Mouse (Mus musculus) ES-E14 (cell line): ENCODE measurements around the gene Cep290. TPM values are rescaled to one million over a fixed set of nuclear protein-coding genes. Genes with fewer than 3 reads are reported as not detected.
A peak's percentile ranks its signal among the peaks of the same experiment; 100 is the strongest.

Source experiments
- DNase-seq: peaks from one replicate; pipeline ENCODE4 v3.0.0-alpha.2; 2013; ENCODE audit warnings: low read depth, low spot score
- H3K27ac ChIP-seq: 2 replicates; pipeline ENCODE4 v1.5.1; 2012; ENCODE audit warnings: low read depth, mild to moderate bottlenecking, low read length, moderate library complexity, mixed read lengths; ENCODE audit not compliant: poor library complexity, insufficient read depth, severe bottlenecking
- H3K36me3 ChIP-seq: 2 replicates; pipeline ENCODE4 v1.6.1; 2012; ENCODE audit warnings: mild to moderate bottlenecking, low read length, moderate library complexity, mixed read lengths; ENCODE audit not compliant: control insufficient read depth, poor library complexity, insufficient read depth, severe bottlenecking
- H3K4me1 ChIP-seq, 2 experiments: fragments of 150-350 bp in 1 of 2; sonication (generic) in 1 of 2; 2 replicates each; pipeline ENCODE4 v1.6.1; 2012; ENCODE audit warnings: low read length in 2 of 2, mild to moderate bottlenecking in 1 of 2, mixed read lengths in 1 of 2; ENCODE audit not compliant: control insufficient read depth in 2 of 2, insufficient read depth in 2 of 2, poor library complexity in 1 of 2
- H3K4me3 ChIP-seq, 2 experiments: fragments of 150-350 bp in 1 of 2; sonication (generic) in 1 of 2; 2 replicates each; pipeline ENCODE4 v1.5.1; 2012; ENCODE audit warnings: low read length in 2 of 2, low read depth in 1 of 2, mild to moderate bottlenecking in 1 of 2, mixed read lengths in 1 of 2; ENCODE audit not compliant: insufficient read depth in 1 of 2, poor library complexity in 1 of 2, severe bottlenecking in 1 of 2
- H3K9ac ChIP-seq: 2 replicates; pipeline ENCODE4 v1.6.1; 2012; ENCODE audit warnings: low read depth, mild to moderate bottlenecking, low read length, mixed read lengths; ENCODE audit not compliant: poor library complexity, insufficient read depth, severe bottlenecking
- H3K9me3 ChIP-seq: fragments of 150-350 bp; sonication (generic); 2 replicates; pipeline ENCODE4 v1.6.1; 2012; ENCODE audit warnings: low read depth, mild to moderate bottlenecking, low read length; ENCODE audit not compliant: control insufficient read depth, insufficient read depth
- CHD2 ChIP-seq: IDR thresholded peaks from 2 replicates; pipeline ENCODE4 v1.6.1; 2014; ENCODE audit warnings: mild to moderate bottlenecking, low read depth, low read length, inconsistent platforms
- HCFC1 ChIP-seq: IDR thresholded peaks from 2 replicates; pipeline ENCODE4 v1.6.1; 2012; ENCODE audit warnings: low read length, inconsistent platforms, borderline replicate concordance; ENCODE audit not compliant: insufficient read depth
- MAFK ChIP-seq: IDR thresholded peaks from 2 replicates; pipeline ENCODE4 v1.6.1; 2014; ENCODE audit warnings: mild to moderate bottlenecking, low read depth, low read length, inconsistent platforms; ENCODE audit not compliant: insufficient read depth
- ZC3H11A ChIP-seq: IDR thresholded peaks from 2 replicates; pipeline ENCODE4 v1.6.1; 2012; ENCODE audit warnings: low read depth, mild to moderate bottlenecking, inconsistent platforms, low read length, borderline replicate concordance
- ZNF384 ChIP-seq: IDR thresholded peaks from 2 replicates; pipeline ENCODE4 v1.6.1; 2012; ENCODE audit warnings: low read depth, low read length, inconsistent platforms
- in situ Hi-C, 2 experiments: fragments of 600-800 bp; cut with MboI; formaldehyde crosslinking; loops; one replicate each; pipeline ENCODE4 v1.15.1; 2025; ENCODE audit warnings: low sequenced_read_pairs in 2 of 2, inconsistent platforms in 1 of 2; ENCODE audit not compliant: unreplicated experiment in 2 of 2
- total RNA-seq: library from RNA; depleted of rRNA; stranded (reverse); fragments of 300-350 nt; gene quantifications from 2 replicates; pipeline ENCODE4 v1.2.3, GENCODE M21; 2012

Cep290 gene
- total RNA-seq, 1 experiment = 12.5 TPM

DNA sequence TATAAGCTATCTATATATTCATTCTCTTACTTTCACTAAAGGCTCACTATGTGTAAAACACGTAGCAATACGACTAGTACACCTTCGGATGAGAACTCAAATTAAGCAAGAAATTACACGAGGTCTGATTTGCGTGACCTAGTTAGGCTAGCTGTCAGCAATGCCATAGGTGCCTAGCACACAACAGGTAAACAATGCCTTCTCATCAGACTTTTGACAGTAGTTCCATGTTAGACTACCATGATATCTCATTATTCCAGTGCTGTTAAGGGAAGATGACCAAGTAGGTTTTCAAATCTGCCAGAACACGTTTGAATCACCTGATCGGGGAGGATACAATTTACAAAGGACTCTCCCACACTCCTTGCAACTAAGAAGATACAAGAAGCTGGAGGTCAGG is 101.2 kb downstream of the Cep290 start:
- Histone ChIP-seq H3K9me3 (peaks cover 9% of the 10 kb centered on the region), H3K4me3 (peak overlapping the region; percentile 79 to 86), H3K9ac (peak overlapping the region; percentile 73), H3K36me3 (peaks cover 10% of the 10 kb centered on the region), H3K4me1 (0 out of 4 replicates have a peak, but pooled peaks cover 0 to 1% of the 10 kb centered on the region in 2 experiments), H3K27ac (no peak overlapping the region)
- DNase-seq = no peak
- no peak for TF ChIP-seq HCFC1
- no peak for TF ChIP-seq ZNF384
- no peak for TF ChIP-seq MAFK
- TF ChIP-seq ZC3H11A = no peak
- in situ Hi-C loops = no loop called here

- in situ Hi-C loops = no loop called here
- TF ChIP-seq HCFC1 (peak; percentile 89), ZNF384 (no peak), ZC3H11A (no peak)
- peaks cover 9% of the 10 kb centered on the region for H3K9me3 ChIP-seq
- no peak overlapping the region for H3K27ac ChIP-seq
- peaks cover 10% of the 10 kb centered on the region for H3K36me3 ChIP-seq
- H3K4me3 ChIP-seq = peak overlapping the region; percentile 79 to 86
- 0 out of 4 replicates have a peak, but pooled peaks cover 0 to 1% of the 10 kb centered on the region in 2 experiments for H3K4me1 ChIP-seq
- DNase-seq = peak; percentile 70
- H3K9ac ChIP-seq = peak overlapping the region; percentile 73
Measured at GRCm38 (mm10) chr10:100588932-100589388, 101.6 kb downstream of the Cep290 start.

DNA sequence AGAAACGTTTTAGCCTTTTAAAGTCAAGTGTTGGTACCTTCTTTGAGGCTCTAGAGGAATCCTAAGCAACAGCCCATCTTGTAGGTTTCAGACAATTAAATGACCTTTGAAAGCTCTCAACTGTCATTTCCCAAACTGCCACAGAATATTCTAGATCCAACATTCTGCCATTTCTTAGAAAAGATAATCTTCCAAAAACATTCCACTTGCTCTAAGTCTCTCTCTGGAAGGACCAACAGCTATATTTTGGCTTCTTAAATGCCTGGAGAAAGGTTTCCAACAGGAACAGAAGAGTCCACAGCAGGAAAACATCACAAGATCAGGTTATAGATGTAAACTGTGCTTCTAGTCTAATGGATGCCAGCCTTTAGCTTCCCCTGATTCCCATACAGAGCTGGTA is 103.0 kb downstream of the Cep290 start, which contains the start of the genes 4930430F08Rik and 1700017N19Rik:
Gene 4930430F08Rik (minus strand): TSS at position 101 of the 400 bp plus-strand sequence.
Gene 1700017N19Rik (plus strand): TSS at position 162 of the 400 bp plus-strand sequence.
- H3K9me3 ChIP-seq = no peaks in the 10 kb centered on the region; the same call in 1 of the 2 replicates
- peaks cover 3% of the 10 kb centered on the region; the same call in 1 of the 2 replicates for H3K36me3 ChIP-seq
- no peak within 1 kb of the TSS for H3K9ac ChIP-seq
- no peak for TF ChIP-seq CHD2
- TF ChIP-seq HCFC1 = no peak
- no peak for TF ChIP-seq ZC3H11A
- no peak for TF ChIP-seq ZNF384
- no peak for TF ChIP-seq MAFK
- H3K4me3 ChIP-seq = peak within 1 kb of the TSS in 1 of 2 experiments; percentile 86; a peak in 2 of 4 replicates
- 0 out of 4 replicates have a peak, but pooled peaks cover 0 to 1% of the 10 kb centered on the region in 2 experiments for H3K4me1 ChIP-seq
- in situ Hi-C loops = no loop called here
- no peak for DNase-seq
- H3K27ac ChIP-seq = no peak within 1 kb of the TSS

- Histone ChIP-seq H3K4me3 (no peak overlapping the region), H3K9ac (no peak overlapping the region), H3K36me3 (no peaks in the 10 kb centered on the region), H3K4me1 (no peaks in the 10 kb centered on the region), H3K9me3 (no peaks in the 10 kb centered on the region), H3K27ac (no peak overlapping the region)
- no peak for TF ChIP-seq CHD2
- TF ChIP-seq ZC3H11A = no peak
- TF ChIP-seq ZNF384 = no peak
- no peak for TF ChIP-seq HCFC1
- no peak for TF ChIP-seq MAFK
- DNase-seq = no peak
- in situ Hi-C loops = no loop called here
Measured at GRCm38 (mm10) chr10:100598339-100598738, 111.0 kb downstream of the Cep290 start.

GRCm38 (mm10) chr10:100603511-100603910 is 116.2 kb downstream of the Cep290 start:
- TF ChIP-seq HCFC1 (no peak), MAFK (no peak), ZC3H11A (no peak), ZNF384 (no peak), CHD2 (no peak)
- H3K4me3 ChIP-seq = no peak overlapping the region
- no peak overlapping the region for H3K9ac ChIP-seq
- DNase-seq = no peak
- in situ Hi-C loops = no loop called here
- no peaks in the 10 kb centered on the region for H3K4me1 ChIP-seq
- H3K36me3 ChIP-seq = no peaks in the 10 kb centered on the region
- no peaks in the 10 kb centered on the region for H3K9me3 ChIP-seq
- no peak overlapping the region for H3K27ac ChIP-seq
